Mouse (Mus musculus) neural tube, embryonic 11.5 days (tissue): ENCODE data around the gene Pcca. TPM values are rescaled to one million over a fixed set of nuclear protein-coding genes. Genes with fewer than 3 reads are reported as not detected.

Source experiments
- ATAC-seq: fragments of 200-750 bp; cut with Nextera tagmentation; 2 replicates; pipeline ENCODE4 v1.8.0; 2017; ENCODE audit warnings: moderate number of reproducible peaks, mild to moderate bottlenecking, moderate TSS enrichment, moderate library complexity; ENCODE audit not compliant: insufficient read depth, low FRiP score, low TSS enrichment
- DNase-seq: peaks from one replicate; pipeline ENCODE4 v3.0.0-alpha.2; 2015; ENCODE audit warnings: low spot score
- H3K27ac ChIP-seq: fragments of 300-500 bp; sonication (generic); 2 replicates; pipeline ENCODE4 v1.5.1; 2014; ENCODE audit warnings: low read depth, mild to moderate bottlenecking, low read length
- H3K27me3 ChIP-seq: fragments of 300-500 bp; sonication (generic); 2 replicates; pipeline ENCODE4 v1.6.1; 2014; ENCODE audit warnings: mild to moderate bottlenecking, low read length, mixed read lengths; ENCODE audit not compliant: control insufficient read depth, insufficient read depth
- H3K36me3 ChIP-seq: fragments of 300-500 bp; sonication (generic); 2 replicates; pipeline ENCODE4 v1.6.1; 2014; ENCODE audit warnings: mild to moderate bottlenecking, low read length, moderate library complexity, mixed read lengths; ENCODE audit not compliant: control insufficient read depth, insufficient read depth
- H3K4me1 ChIP-seq: fragments of 300-500 bp; sonication (generic); 2 replicates; pipeline ENCODE4 v1.6.1; 2014; ENCODE audit warnings: low read length, mixed read lengths; ENCODE audit not compliant: control insufficient read depth, insufficient read depth
- H3K4me2 ChIP-seq: fragments of 300-500 bp; sonication (generic); 2 replicates; pipeline ENCODE4 v1.6.1; 2014; ENCODE audit warnings: low read depth, mild to moderate bottlenecking, moderate library complexity
- H3K4me3 ChIP-seq: fragments of 300-500 bp; sonication (generic); 2 replicates; pipeline ENCODE4 v1.5.1; 2014; ENCODE audit warnings: low read depth, low read length
- H3K9ac ChIP-seq: fragments of 300-500 bp; sonication (generic); 2 replicates; pipeline ENCODE4 v1.6.1; 2014; ENCODE audit warnings: mild to moderate bottlenecking, low read length
- H3K9me3 ChIP-seq: fragments of 300-500 bp; sonication (generic); 2 replicates; pipeline ENCODE4 v1.6.1; 2016; ENCODE audit warnings: low read length; ENCODE audit not compliant: control insufficient read depth
- WGBS: fragments of 180-500 bp; shearing (Covaris S2); extraction: QIAGEN DNeasy Blood & Tissue Kit; methylation state at CpG from one replicate; pipeline ENCODE4 v1.1.7; 2014; 5-methylcytosine and 5-hydroxymethylcytosine counted together
- polyA plus RNA-seq: library from polyadenylated mRNA; unstranded; fragments of >200 nt; fragmentation: Nextera tagmentation; extraction: Ambion mirVana; gene quantifications from 2 replicates; pipeline ENCODE4 v1.2.1, GENCODE M21; 2014

Pcca gene
- polyA plus RNA-seq, 1 experiment from 2014 or later: 33.4 TPM

GRCm38 (mm10) chr14:122490441-122491328, 43.4 kb upstream of the Pcca start, which contains the start of gene Gm10837:
Gene Gm10837 (plus strand): TSS chr14:122490586.
- Histone ChIP-seq H3K4me1 (no peaks in the 10 kb centered on the region; the same call in 1 of the 2 replicates), H3K4me2 (peak within 1 kb of the TSS; percentile 57), H3K9ac (peak within 1 kb of the TSS; percentile 54), H3K36me3 (no peaks in the 10 kb centered on the region), H3K9me3 (no peaks in the 10 kb centered on the region), H3K4me3 (peak within 1 kb of the TSS; percentile 27), H3K27ac (peak within 1 kb of the TSS; percentile 64; the same call in 1 of the 2 replicates), H3K27me3 (peaks cover 27% of the 10 kb centered on the region)
- 1% methylated on average over 49 of the region's 51 CpGs for WGBS
- peak; percentile 83 for ATAC-seq
- peak; percentile 65 for DNase-seq

- H3K27ac ChIP-seq: no peak overlapping the region
- DNase-seq (no peak), ATAC-seq (no peak)
- no peak overlapping the region for H3K9ac ChIP-seq
- H3K4me3 ChIP-seq: no peak overlapping the region
- 75% methylated on average over 6 of the region's 6 CpGs for WGBS
- H3K27me3 ChIP-seq: peaks cover 21% of the 10 kb centered on the region
- H3K36me3 ChIP-seq: no peaks in the 10 kb centered on the region
- H3K4me1 ChIP-seq: no peaks in the 10 kb centered on the region; the same call in 1 of the 2 replicates
- H3K4me2 ChIP-seq: no peak overlapping the region
- H3K9me3 ChIP-seq: no peaks in the 10 kb centered on the region
These were observed 42.6 kb upstream of the Pcca start for GRCm38 (mm10) chr14:122491521-122491920.

- Histone ChIP-seq H3K36me3 (no peaks in the 10 kb centered on the region), H3K9ac (no peak overlapping the region), H3K27me3 (peaks cover 20% of the 10 kb centered on the region), H3K27ac (no peak overlapping the region), H3K4me3 (no peak overlapping the region), H3K4me1 (no peaks in the 10 kb centered on the region; the same call in 1 of the 2 replicates), H3K4me2 (no peak overlapping the region), H3K9me3 (no peaks in the 10 kb centered on the region)
- no peak for DNase-seq
- WGBS: 80% methylated on average over 1 of the region's 1 CpGs
- ATAC-seq: no peak
These were observed 42.1 kb upstream of the Pcca start for GRCm38 (mm10) chr14:122492015-122492414.

- no peak for DNase-seq
These were observed 25.1 kb upstream of the Pcca start for GRCm38 (mm10) chr14:122509058-122509457.

GRCm38 (mm10) chr14:122511519-122511918, 22.6 kb upstream of the Pcca start:
- DNase-seq: no peak
- 73% methylated on average over 3 of the region's 3 CpGs for WGBS
- H3K9me3 ChIP-seq: no peaks in the 10 kb centered on the region
- H3K4me2 ChIP-seq: no peak overlapping the region
- no peaks in the 10 kb centered on the region for H3K36me3 ChIP-seq
- ATAC-seq: no peak
- no peaks in the 10 kb centered on the region for H3K4me1 ChIP-seq
- H3K4me3 ChIP-seq: no peak overlapping the region
- no peak overlapping the region for H3K27ac ChIP-seq
- H3K27me3 ChIP-seq: no peaks in the 10 kb centered on the region
- no peak overlapping the region for H3K9ac ChIP-seq

More at GRCm38 (mm10) chr14:122509058-122509457, 25.1 kb upstream of the Pcca start:
- Histone ChIP-seq H3K27me3 (no peaks in the 10 kb centered on the region), H3K9me3 (no peaks in the 10 kb centered on the region), H3K27ac (no peak overlapping the region), H3K4me2 (no peak overlapping the region), H3K4me3 (no peak overlapping the region), H3K36me3 (no peaks in the 10 kb centered on the region), H3K4me1 (no peaks in the 10 kb centered on the region), H3K9ac (no peak overlapping the region)
- 27% methylated on average over 2 of the region's 2 CpGs for WGBS
- ATAC-seq: no peak

GRCm38 (mm10) chr14:122513511-122514036, 20.6 kb upstream of the Pcca start:
- DNase-seq (no peak), ATAC-seq (no peak)
- no peak overlapping the region for H3K4me3 ChIP-seq
- no peak overlapping the region for H3K9ac ChIP-seq
- H3K4me1 ChIP-seq: no peaks in the 10 kb centered on the region
- no peaks in the 10 kb centered on the region for H3K27me3 ChIP-seq
- H3K9me3 ChIP-seq: no peaks in the 10 kb centered on the region
- WGBS: 70% methylated on average over 1 of the region's 1 CpGs
- H3K36me3 ChIP-seq: no peaks in the 10 kb centered on the region
- H3K27ac ChIP-seq: no peak overlapping the region
- no peak overlapping the region for H3K4me2 ChIP-seq

- Histone ChIP-seq H3K4me3 (no peak overlapping the region), H3K9ac (no peak overlapping the region), H3K4me1 (no peaks in the 10 kb centered on the region), H3K9me3 (no peaks in the 10 kb centered on the region), H3K27me3 (no peaks in the 10 kb centered on the region), H3K27ac (no peak overlapping the region), H3K36me3 (no peaks in the 10 kb centered on the region), H3K4me2 (no peak overlapping the region)
- no peak for DNase-seq
- WGBS: 90% methylated on average over 4 of the region's 4 CpGs
- ATAC-seq: no peak
These were observed 5.6 kb upstream of the Pcca start for GRCm38 (mm10) chr14:122528475-122528874.

- Histone ChIP-seq H3K4me3 (no peak overlapping the region), H3K4me2 (no peak overlapping the region), H3K27me3 (no peaks in the 10 kb centered on the region), H3K27ac (no peak overlapping the region), H3K9ac (no peak overlapping the region), H3K36me3 (no peaks in the 10 kb centered on the region), H3K4me1 (0 out of 2 replicates have a peak, but pooled peaks cover 4% of the 10 kb centered on the region), H3K9me3 (no peaks in the 10 kb centered on the region)
- DNase-seq (no peak), ATAC-seq (no peak)
- WGBS: 93% methylated on average over 1 of the region's 1 CpGs
These were observed 1.9 kb downstream of the Pcca start for GRCm38 (mm10) chr14:122535986-122536385.
